Mouse (Mus musculus): ENCODE measurements at regions not wholly inside any gene's neighbourhood (a gene's known extent, or its start where the extent isn't known, plus 50 kb on each side); places are given as distances from the start of the nearest gene placed in this dataset.

- no peaks in the 10 kb centered on the region for H3K36me3 ChIP-seq
- H3K9ac ChIP-seq: no peak overlapping the region
- no peaks in the 10 kb centered on the region for H3K4me1 ChIP-seq
- no peak overlapping the region for H3K4me3 ChIP-seq
- ATAC-seq (ENCODE audit: insufficient number of reproducible peaks, insufficient read depth, low FRiP score, low TSS enrichment, low read depth): no peak
- H3K4me2 ChIP-seq: no peak overlapping the region
- no peaks in the 10 kb centered on the region for H3K9me3 ChIP-seq
- no peaks in the 10 kb centered on the region for H3K27me3 ChIP-seq
- WGBS: 71% methylated on average over 6 of the region's 6 CpGs
- H3K27ac ChIP-seq: no peak overlapping the region
These were observed 207.7 kb downstream of the Ttc32 start for GRCm38 (mm10) chr12:9237538-9237937.

- H3K4me3 ChIP-seq: no peak overlapping the region
- no peak overlapping the region for H3K9ac ChIP-seq
- no peak overlapping the region for H3K27ac ChIP-seq
- no peaks in the 10 kb centered on the region for H3K9me3 ChIP-seq
- no peaks in the 10 kb centered on the region for H3K27me3 ChIP-seq
- 73% methylated on average over 1 of the region's 1 CpGs for WGBS
- no peaks in the 10 kb centered on the region for H3K36me3 ChIP-seq
- ATAC-seq (ENCODE audit: insufficient number of reproducible peaks, insufficient read depth, low FRiP score, low TSS enrichment, low read depth): no peak
- no peaks in the 10 kb centered on the region for H3K4me1 ChIP-seq
- H3K4me2 ChIP-seq: no peak overlapping the region
These were observed 208.2 kb downstream of the Ttc32 start for GRCm38 (mm10) chr12:9237955-9238354.

- no peak overlapping the region for H3K4me2 ChIP-seq
- no peak overlapping the region for H3K27ac ChIP-seq
- WGBS: 55% methylated on average over 5 of the region's 5 CpGs
- peaks cover under 1% of the 10 kb centered on the region; the same call in 1 of the 2 replicates for H3K27me3 ChIP-seq
- no peaks in the 10 kb centered on the region for H3K36me3 ChIP-seq
- no peaks in the 10 kb centered on the region for H3K4me1 ChIP-seq
- H3K9me3 ChIP-seq: no peaks in the 10 kb centered on the region
- ATAC-seq (ENCODE audit: insufficient number of reproducible peaks, insufficient read depth, low FRiP score, low TSS enrichment, low read depth): no peak
- H3K4me3 ChIP-seq: no peak overlapping the region
- H3K9ac ChIP-seq: no peak overlapping the region
These were observed 217.7 kb downstream of the Ttc32 start for GRCm38 (mm10) chr12:9247506-9247905.

- WGBS: 25% methylated on average over 5 of the region's 5 CpGs
- ATAC-seq (ENCODE audit: insufficient number of reproducible peaks, insufficient read depth, low FRiP score, low TSS enrichment, low read depth): no peak
These were observed 222.0 kb downstream of the Ttc32 start for GRCm38 (mm10) chr12:9251772-9252171.

GRCm38 (mm10) chr12:9253306-9254074 lies 223.7 kb downstream of the Ttc32 start:
- Histone ChIP-seq H3K4me3 (no peak overlapping the region), H3K4me2 (0 out of 2 replicates have a peak overlapping the region, but pooled peaks have one; percentile 7), H3K36me3 (no peaks in the 10 kb centered on the region), H3K4me1 (peaks cover 16% of the 10 kb centered on the region), H3K27me3 (peaks cover 3% of the 10 kb centered on the region; the same call in 1 of the 2 replicates), H3K27ac (peak overlapping the region; percentile 58), H3K9me3 (no peaks in the 10 kb centered on the region), H3K9ac (no peak overlapping the region)
- 26% methylated on average over 19 of the region's 19 CpGs for WGBS
- no peak for ATAC-seq (ENCODE audit: insufficient number of reproducible peaks, insufficient read depth, low FRiP score, low TSS enrichment, low read depth)

More at GRCm38 (mm10) chr12:9251772-9252171, 222.0 kb downstream of the Ttc32 start:
- no peak overlapping the region for H3K4me2 ChIP-seq
- H3K36me3 ChIP-seq: no peaks in the 10 kb centered on the region
- H3K4me1 ChIP-seq: peaks cover 14% of the 10 kb centered on the region
- H3K4me3 ChIP-seq: no peak overlapping the region
- H3K27me3 ChIP-seq: peaks cover 3% of the 10 kb centered on the region; the same call in 1 of the 2 replicates
- no peaks in the 10 kb centered on the region for H3K9me3 ChIP-seq
- no peak overlapping the region for H3K27ac ChIP-seq
- H3K9ac ChIP-seq: no peak overlapping the region

GRCm38 (mm10) chr12:9254301-9254860 lies 224.6 kb downstream of the Ttc32 start:
- no peak overlapping the region for H3K9ac ChIP-seq
- H3K9me3 ChIP-seq: no peaks in the 10 kb centered on the region
- H3K4me3 ChIP-seq: no peak overlapping the region
- no peak overlapping the region for H3K4me2 ChIP-seq
- whole genome bisulfite sequencing: 42% methylated on average over 6 of the region's 6 CpGs
- no peak for ATAC-seq (ENCODE audit: insufficient number of reproducible peaks, insufficient read depth, low FRiP score, low TSS enrichment, low read depth)
- H3K36me3 ChIP-seq: no peaks in the 10 kb centered on the region
- H3K4me1 ChIP-seq: peaks cover 16% of the 10 kb centered on the region
- peaks cover 3% of the 10 kb centered on the region; the same call in 1 of the 2 replicates for H3K27me3 ChIP-seq
- H3K27ac ChIP-seq: peak overlapping the region; percentile 58

- Histone ChIP-seq H3K4me1 (peaks cover 16% of the 10 kb centered on the region), H3K9ac (no peak overlapping the region), H3K27ac (no peak overlapping the region), H3K27me3 (peaks cover 3% of the 10 kb centered on the region; the same call in 1 of the 2 replicates), H3K4me3 (no peak overlapping the region), H3K9me3 (no peaks in the 10 kb centered on the region), H3K4me2 (no peak overlapping the region), H3K36me3 (no peaks in the 10 kb centered on the region)
- ATAC-seq (ENCODE audit: insufficient number of reproducible peaks, insufficient read depth, low FRiP score, low TSS enrichment, low read depth): no peak
- WGBS: 77% methylated on average over 10 of the region's 10 CpGs
These were observed 226.1 kb downstream of the Ttc32 start for GRCm38 (mm10) chr12:9255661-9256486.

GRCm38 (mm10) chr12:9256487-9256820 lies 226.7 kb downstream of the Ttc32 start:
- Histone ChIP-seq H3K27me3 (peaks cover 3% of the 10 kb centered on the region; the same call in 1 of the 2 replicates), H3K4me1 (peaks cover 16% of the 10 kb centered on the region), H3K9ac (no peak overlapping the region), H3K36me3 (no peaks in the 10 kb centered on the region), H3K27ac (no peak overlapping the region), H3K4me2 (no peak overlapping the region), H3K4me3 (no peak overlapping the region), H3K9me3 (no peaks in the 10 kb centered on the region)
- ATAC-seq (ENCODE audit: insufficient number of reproducible peaks, insufficient read depth, low FRiP score, low TSS enrichment, low read depth): no peak

GRCm38 (mm10) chr12:9258221-9258620 lies 228.4 kb downstream of the Ttc32 start:
- WGBS: 74% methylated on average over 1 of the region's 1 CpGs
- no peak for ATAC-seq (ENCODE audit: insufficient number of reproducible peaks, insufficient read depth, low FRiP score, low TSS enrichment, low read depth)
- no peak overlapping the region for H3K9ac ChIP-seq
- peaks cover 15% of the 10 kb centered on the region for H3K4me1 ChIP-seq
- H3K27ac ChIP-seq: no peak overlapping the region
- no peaks in the 10 kb centered on the region for H3K36me3 ChIP-seq
- H3K4me3 ChIP-seq: no peak overlapping the region
- H3K27me3 ChIP-seq: no peaks in the 10 kb centered on the region
- H3K9me3 ChIP-seq: no peaks in the 10 kb centered on the region
- H3K4me2 ChIP-seq: no peak overlapping the region

- no peak overlapping the region for H3K4me2 ChIP-seq
- no peaks in the 10 kb centered on the region for H3K9me3 ChIP-seq
- no peak overlapping the region for H3K4me3 ChIP-seq
- ATAC-seq (ENCODE audit: insufficient number of reproducible peaks, insufficient read depth, low FRiP score, low TSS enrichment, low read depth): no peak
- no peaks in the 10 kb centered on the region for H3K27me3 ChIP-seq
- 72% methylated on average over 6 of the region's 6 CpGs for WGBS
- peaks cover 2% of the 10 kb centered on the region; the same call in 1 of the 2 replicates for H3K4me1 ChIP-seq
- H3K27ac ChIP-seq: no peak overlapping the region
- no peaks in the 10 kb centered on the region for H3K36me3 ChIP-seq
- no peak overlapping the region for H3K9ac ChIP-seq
These were observed 231.9 kb downstream of the Ttc32 start for GRCm38 (mm10) chr12:9261662-9262061.

GRCm38 (mm10) chr12:9266221-9266620 lies 236.4 kb downstream of the Ttc32 start:
- WGBS: 70% methylated on average over 4 of the region's 4 CpGs
- no peak overlapping the region for H3K9ac ChIP-seq
- H3K27me3 ChIP-seq: no peaks in the 10 kb centered on the region
- no peaks in the 10 kb centered on the region for H3K9me3 ChIP-seq
- H3K4me3 ChIP-seq: no peak overlapping the region
- H3K4me1 ChIP-seq: peaks cover 11% of the 10 kb centered on the region
- H3K36me3 ChIP-seq: no peaks in the 10 kb centered on the region
- ATAC-seq (ENCODE audit: insufficient number of reproducible peaks, insufficient read depth, low FRiP score, low TSS enrichment, low read depth): no peak
- H3K4me2 ChIP-seq: no peak overlapping the region
- H3K27ac ChIP-seq: no peak overlapping the region

All from embryonic facial prominence, embryonic 13.5 days (tissue).